Mouse (Mus musculus) G1E (cell line): ENCODE measurements at regions not wholly inside any gene's neighbourhood (a gene's known extent, or its start where the extent isn't known, plus 50 kb on each side); places are given as distances from the start of the nearest gene placed in this dataset.

Source experiments
- CTCF ChIP-seq: IDR thresholded peaks from 2 replicates; pipeline ENCODE4 v1.5.1; 2012; ENCODE audit warnings: low read depth, low read length, inconsistent platforms, mixed read lengths
- GATA1 ChIP-seq: IDR thresholded peaks from 2 replicates; pipeline ENCODE4 v1.6.1; 2012; ENCODE audit warnings: borderline replicate concordance, low read length, inconsistent platforms, mixed read lengths
- GATA2 ChIP-seq: IDR thresholded peaks from 2 replicates; pipeline ENCODE4 v1.6.1; 2012; ENCODE audit warnings: low read depth, low read length, inconsistent platforms, borderline replicate concordance
- POLR2AphosphoS5 ChIP-seq: IDR thresholded peaks from 2 replicates; pipeline ENCODE4 v1.6.1; 2012; ENCODE audit warnings: low read depth, low read length, inconsistent platforms; ENCODE audit not compliant: insufficient replicate concordance
- TAL1 ChIP-seq: conservative IDR thresholded peaks from 2 replicates; pipeline ENCODE4 v1.6.1; 2012; ENCODE audit warnings: low read depth, low read length, inconsistent platforms, mixed read lengths

- TF ChIP-seq CTCF (no peak), TAL1 (no peak), POLR2AphosphoS5 (no peak), GATA1 (no peak), GATA2 (no peak)
Measured at GRCm38 (mm10) chr11:19861596-19861995, 62.6 kb upstream of the Spred2 start.
